Mouse (Mus musculus) C2C12 (cell line): ENCODE data around the gene 1700013G24Rik.

Experiments
- CEBPB ChIP-seq: IDR thresholded peaks from one replicate; pipeline ENCODE4 v1.6.1; 2011; ENCODE audit warnings: low read depth, mild to moderate bottlenecking, control low read depth, moderate library complexity
- CTCF ChIP-seq: IDR thresholded peaks from one replicate; pipeline ENCODE4 v1.5.1; 2011; ENCODE audit not compliant: control insufficient read depth, insufficient read depth, insufficient read length
- FOSL1 ChIP-seq: IDR thresholded peaks from one replicate; pipeline ENCODE4 v1.8.0; 2011; ENCODE audit warnings: mild to moderate bottlenecking, low read length; ENCODE audit not compliant: poor library complexity, insufficient read depth, severe bottlenecking
- MAX ChIP-seq: IDR thresholded peaks from one replicate; pipeline ENCODE4 v1.6.1; 2011; ENCODE audit warnings: mild to moderate bottlenecking, control low read depth
- MYOD1 ChIP-seq: IDR thresholded peaks from one replicate; pipeline ENCODE4 v1.6.1; 2011; ENCODE audit warnings: low read depth; ENCODE audit not compliant: control insufficient read depth, insufficient read length
- MYOG ChIP-seq: IDR thresholded peaks from one replicate; pipeline ENCODE4 v1.6.1; 2011; ENCODE audit not compliant: control insufficient read depth, insufficient read length; ENCODE audit errors: extremely low read depth
- USF1 ChIP-seq: IDR thresholded peaks from one replicate; pipeline ENCODE4 v1.6.1; 2011; ENCODE audit warnings: low read depth, mild to moderate bottlenecking, control low read depth, moderate library complexity

- TF ChIP-seq MYOD1 (no peak), CTCF (no peak), USF1 (no peak), MAX (no peak), CEBPB (no peak), MYOG (no peak), FOSL1 (no peak)
Observed at GRCm38 (mm10) chr4:137456581-137456980, 3.5 kb downstream of the 1700013G24Rik start.
